Mouse (Mus musculus): Measurements from ENCODE around the gene Inpp5k.

Inpp5k gene

DNA sequence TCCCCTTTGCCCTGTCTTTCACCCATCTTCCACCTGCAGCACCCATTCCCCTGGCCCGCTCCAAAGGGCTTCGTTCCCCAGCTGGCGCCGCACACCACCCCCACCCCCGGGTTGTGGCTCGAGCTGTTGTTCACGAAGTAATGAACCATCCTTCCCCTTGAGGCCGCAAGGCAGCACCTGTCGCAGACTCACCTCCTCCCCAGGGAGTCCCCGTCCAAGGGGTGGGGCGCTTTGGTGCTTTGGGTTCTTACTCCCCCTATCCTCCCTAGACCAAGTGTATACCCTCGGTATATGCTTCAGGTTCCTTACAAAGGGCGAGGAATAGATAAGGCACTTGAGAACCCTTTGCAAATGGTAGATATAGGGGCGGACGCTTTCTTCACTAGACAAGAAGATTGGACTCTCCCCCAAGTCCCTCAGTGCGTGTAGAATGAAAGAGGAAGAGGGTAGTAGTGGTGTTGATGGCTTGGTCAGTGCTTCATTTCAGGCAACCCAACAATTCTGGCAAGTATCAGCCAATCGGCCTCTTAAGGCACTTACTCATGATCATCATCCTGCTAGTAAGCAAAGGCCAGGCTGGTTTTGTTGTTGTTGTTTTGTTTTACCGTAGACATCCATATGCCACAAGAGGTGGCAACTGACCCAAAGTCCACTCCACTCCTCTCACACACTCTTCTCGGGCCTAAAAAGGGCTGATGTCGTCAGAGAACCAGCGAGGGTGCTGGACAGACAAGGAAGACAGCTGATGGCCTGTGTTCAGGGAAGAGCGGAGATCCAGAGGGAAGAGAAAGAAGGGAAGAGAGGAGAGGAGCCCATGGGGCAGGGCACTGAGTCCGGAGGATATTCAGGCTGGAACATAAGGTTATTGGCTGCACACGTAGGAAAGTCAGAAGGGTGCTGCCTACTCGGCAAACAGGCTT, 23.9 kb downstream of the Inpp5k start:
- DNase-seq (ENCODE audit: low spot score), result peak; percentile 77

DNA sequence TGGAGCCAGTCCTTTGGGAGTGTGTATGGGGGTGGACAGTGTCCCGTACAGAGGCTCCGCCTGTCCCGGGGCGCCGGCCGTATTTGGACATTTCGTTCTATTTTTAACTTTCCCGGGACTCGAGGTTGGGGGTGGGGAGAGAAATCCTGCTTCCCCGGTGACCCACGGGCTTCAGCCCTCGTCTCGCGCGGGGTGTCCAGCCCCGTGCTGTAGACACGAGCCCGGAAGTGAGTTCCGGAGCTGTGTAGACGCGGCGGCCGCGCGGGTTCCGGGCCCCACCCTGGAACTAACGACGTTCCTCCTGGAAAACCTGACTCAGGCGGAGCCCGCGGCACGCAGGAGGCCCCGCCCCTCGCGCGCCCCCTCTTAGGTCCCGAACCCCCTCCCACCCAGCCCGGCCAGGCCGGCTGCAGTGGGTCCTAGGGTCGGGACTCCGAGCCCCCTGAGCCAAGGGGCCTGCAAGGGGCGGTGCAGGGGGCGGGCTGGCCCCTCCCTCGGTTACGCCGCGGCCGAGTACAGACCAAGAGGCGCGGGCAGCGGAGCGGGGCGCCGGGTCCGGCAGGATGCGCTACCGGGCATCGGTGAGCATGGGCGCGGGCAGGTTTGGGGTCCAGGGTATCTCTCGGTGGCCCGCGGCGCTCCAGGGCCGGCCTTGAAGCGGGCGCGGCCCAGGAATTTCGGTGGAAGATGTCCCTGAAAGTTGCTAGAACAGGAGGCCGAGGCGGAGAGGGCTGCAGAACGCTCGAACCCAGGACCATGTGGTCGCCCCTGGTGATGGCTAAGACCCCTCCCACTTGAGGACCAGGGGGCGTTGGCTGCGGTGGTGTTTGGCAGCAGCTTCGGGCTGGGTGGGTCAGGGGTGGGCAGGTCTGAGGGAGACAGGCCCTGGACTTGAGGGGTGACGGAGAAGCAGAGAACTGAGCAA, 25.1 kb downstream of the Inpp5k start:
- peak; percentile 53 for DNase-seq (ENCODE audit: low spot score)

DNA sequence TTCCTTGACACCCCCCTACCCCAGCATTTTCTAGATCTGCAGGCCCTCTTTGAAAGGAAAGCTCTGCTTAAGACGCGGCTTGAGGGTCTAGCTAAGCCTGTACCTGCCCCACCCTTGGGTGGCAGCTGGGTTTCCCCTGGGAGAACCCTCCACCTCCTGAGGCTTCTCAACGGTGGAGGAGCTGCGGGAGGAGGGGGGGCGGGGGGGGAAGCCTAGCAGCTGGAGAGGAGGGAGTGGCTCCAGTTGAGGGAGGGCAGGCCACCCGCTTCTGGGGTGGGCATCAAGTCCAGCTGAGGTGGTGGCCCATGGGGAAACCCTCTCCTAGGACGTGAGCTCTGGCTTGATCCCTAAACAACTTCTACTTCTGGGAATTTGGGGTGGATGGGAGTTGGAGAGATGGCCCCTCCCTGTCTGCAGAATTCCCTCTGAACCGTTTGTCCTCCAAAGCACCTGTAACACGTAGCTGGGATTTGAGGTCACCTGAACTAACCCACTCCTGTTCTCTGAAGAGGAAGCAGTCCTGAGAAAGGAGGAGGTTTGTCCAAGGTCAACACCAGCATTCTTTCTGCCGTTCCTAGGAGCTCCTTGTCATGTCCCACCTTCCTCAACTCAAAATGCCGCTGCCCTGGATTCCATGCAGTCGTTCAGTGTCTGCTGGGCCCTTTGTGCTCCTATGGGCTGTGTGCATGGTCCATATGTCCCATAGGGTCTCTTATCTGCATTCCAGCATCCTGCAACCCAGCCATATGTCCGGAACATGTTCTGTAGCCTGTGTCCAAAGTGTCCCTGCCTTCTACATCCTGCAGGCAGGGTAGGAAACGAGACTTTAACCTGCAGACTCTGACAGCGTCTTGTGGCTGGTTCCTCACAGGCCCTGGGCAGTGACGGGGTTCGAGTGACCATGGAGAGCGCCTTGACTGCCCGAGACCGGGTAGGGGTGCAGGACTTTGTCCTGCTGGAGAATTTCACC, 26.1 kb downstream of the Inpp5k start:
- no peak for DNase-seq (ENCODE audit: low spot score)

DNA sequence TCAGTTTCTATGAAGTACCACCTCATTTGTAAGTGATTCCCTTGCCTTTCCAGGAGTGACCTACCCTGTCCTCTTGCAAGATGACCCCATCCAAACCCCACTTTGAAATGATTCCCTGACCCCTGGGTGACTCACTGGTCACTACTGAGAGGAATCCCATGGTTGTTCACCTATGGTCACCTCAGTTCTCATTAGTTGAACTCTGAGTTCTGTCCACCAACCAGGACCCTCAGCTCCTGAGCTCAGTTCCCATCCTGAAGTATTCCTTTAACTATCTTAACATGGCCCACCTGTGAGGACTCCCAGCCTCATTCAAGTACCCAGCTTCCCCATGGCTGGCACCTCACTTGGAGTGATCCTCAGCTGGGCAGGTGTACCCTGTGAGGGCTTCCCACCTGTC, 27.1 kb downstream of the Inpp5k start:
- DNase-seq (ENCODE audit: low spot score), result no peak

DNA sequence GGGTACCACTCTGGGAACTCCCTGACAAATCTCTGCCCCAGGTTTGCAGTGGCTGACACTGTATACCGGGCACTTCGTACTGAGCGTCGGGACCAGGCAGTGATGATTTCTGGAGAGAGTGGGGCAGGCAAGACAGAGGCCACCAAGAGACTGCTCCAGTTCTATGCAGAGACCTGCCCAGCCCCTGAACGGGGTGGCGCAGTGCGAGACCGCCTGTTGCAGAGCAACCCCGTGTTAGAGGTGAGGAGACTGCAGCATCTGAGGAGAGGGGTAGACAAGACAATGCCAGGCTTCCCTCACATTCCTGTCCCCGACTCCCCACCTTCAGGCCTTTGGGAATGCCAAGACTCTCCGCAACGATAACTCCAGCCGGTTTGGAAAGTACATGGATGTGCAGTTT, 27.5 kb downstream of the Inpp5k start:
- no peak for DNase-seq (ENCODE audit: low spot score)

DNA sequence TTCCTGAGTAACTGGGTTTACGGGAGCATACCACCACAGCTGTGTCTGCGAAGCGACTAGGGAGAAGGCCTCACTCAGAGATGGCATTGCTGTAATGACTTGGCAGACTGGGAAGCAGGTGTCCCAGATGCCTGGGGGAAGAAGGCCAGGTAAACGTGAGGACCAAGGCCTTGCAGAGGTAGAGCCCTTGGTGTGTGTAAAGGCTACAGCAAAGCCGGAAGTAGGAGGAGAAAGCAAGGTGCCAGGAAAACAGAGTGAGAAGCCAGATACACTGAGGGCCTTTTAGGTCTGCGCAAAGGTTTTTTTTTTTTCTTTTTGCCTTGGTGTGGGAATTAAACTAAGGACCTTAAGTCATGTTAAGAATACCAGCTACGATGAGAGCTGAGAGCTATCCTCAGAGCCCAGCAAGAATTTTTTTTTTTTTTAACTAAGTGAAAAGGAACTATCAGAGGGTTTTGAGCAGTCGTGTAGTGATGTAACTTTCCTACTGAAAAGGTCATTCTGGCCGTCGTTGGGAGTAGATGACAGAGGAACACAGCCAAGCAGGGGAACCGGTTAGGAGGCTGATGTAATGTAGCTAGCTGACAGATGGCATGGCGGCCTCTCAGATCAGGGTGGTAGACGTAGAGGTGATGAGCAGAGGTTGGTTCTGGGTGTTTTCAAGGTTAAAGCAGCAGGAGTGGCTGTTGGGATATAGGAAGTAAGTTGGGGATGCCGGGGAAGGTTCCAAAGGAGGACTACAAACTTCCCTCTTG, 28.4 kb downstream of the Inpp5k start:
- DNase-seq (ENCODE audit: low spot score), result no peak

DNA sequence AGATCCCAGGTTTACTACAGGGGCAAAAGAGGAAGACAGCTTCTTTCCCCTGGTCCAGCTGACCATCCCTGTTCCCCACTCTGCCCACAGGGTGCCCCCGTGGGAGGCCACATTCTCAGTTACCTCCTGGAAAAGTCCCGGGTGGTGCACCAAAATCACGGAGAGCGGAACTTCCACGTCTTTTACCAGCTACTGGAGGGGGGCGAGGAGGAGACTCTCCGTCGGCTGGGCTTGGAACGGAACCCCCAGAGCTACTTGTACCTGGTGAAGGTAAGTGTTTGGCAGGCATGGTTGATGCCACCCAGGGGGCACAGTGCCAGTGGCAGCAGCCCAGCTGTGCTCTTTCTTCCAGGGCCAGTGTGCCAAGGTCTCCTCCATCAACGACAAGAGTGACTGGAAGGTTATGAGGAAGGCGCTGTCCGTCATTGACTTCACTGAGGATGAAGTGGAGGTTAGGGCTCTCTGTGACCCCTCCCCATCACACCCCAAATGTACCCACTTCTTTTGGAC, 29.3 kb downstream of the Inpp5k start:
- no peak for DNase-seq (ENCODE audit: low spot score)

DNA sequence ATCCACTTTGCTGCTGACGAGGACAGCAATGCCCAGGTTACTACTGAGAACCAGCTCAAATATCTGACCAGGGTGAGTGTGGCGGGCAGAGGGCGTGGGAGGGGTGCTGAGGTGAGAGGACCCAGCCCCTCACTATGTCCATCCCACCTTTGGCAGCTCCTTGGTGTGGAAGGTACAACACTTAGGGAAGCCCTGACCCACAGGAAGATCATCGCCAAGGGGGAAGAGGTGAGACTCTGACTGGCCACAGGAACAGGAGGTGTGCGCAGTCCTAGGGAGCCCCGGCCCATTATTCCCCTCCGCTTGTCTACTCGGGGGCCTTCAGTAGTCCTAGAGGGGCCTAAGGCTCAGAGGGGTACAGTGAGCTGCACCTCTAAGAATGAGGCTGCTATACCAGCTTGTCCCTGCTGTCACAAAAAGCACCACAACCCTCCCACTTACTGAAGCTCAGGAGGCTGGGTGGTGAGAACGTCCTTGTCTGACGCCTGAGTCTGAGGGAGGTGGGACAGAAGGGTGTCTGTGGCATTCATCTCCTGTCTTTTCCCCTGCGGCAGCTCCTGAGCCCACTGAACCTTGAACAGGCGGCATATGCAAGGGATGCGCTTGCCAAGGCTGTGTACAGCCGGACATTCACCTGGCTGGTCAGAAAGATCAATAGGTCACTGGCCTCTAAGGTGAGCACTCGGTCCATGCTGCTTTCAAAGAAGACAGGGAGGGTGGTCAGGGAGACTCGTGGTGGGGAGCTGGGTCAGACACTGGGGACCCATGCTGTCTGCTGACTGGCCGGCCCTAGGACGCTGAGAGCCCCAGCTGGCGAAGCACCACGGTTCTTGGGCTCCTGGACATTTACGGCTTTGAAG, 30.4 kb downstream of the Inpp5k start:
- DNase-seq (ENCODE audit: low spot score), result no peak

DNA sequence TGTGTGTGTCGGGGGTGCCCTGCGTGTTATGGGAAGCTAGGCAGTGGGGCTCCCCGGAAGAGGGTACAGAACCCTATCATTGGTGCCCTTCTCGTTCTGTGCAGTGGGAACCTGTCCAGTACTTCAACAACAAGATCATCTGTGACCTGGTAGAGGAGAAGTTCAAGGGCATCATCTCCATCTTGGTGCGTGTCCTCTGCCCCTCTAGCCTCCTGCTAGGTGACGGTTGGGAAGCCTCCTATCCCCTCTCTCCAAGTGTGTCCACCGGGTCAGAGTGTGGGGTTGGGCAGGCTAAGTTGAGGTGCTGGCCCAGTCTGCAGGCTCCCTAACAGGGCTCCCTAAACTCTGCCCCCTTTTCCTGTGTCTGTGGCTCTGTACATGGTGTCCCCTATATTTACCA, 31.3 kb downstream of the Inpp5k start:
- no peak for DNase-seq (ENCODE audit: low spot score)

DNA sequence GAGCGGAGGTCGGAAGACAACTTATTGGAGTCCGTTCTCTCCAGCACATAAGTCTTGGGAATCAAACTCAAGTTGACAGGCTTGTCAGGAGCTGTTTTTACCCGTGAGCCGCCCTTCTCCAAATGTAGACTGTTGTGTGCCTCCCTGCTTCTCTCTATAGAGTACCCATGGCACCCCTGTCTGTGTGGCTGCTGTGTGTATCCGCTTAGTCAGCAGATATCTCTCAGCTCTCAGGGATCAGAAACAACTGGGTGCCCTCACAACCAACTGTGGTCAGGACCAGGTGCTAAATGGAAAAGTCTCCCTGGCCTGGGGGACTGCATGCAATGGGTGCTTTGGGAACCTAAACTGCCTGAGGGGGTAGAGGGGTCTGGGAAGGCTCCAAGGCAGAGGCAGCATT, 35.5 kb downstream of the Inpp5k start:
- no peak for DNase-seq (ENCODE audit: low spot score)

DNA sequence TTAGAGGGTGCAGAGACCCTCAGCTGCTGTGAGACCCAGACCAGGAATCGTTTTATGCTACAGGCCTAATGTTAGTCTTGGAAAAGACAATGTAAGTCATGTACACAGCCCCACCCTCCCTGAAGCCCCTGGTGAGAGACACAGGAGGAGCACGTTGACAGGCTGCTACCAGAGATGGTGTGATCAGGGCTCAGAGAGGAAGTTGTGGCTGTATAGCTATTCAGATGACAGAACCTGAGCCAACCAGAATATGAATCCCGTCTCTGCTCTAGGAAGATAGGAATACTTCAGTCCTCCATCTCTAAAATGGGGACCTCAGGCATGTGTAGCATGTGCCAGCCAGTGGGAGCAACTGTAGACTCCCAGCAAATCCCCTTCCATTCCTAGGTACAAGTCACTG, 37.8 kb downstream of the Inpp5k start:
- DNase-seq (ENCODE audit: low spot score), result no peak

DNA sequence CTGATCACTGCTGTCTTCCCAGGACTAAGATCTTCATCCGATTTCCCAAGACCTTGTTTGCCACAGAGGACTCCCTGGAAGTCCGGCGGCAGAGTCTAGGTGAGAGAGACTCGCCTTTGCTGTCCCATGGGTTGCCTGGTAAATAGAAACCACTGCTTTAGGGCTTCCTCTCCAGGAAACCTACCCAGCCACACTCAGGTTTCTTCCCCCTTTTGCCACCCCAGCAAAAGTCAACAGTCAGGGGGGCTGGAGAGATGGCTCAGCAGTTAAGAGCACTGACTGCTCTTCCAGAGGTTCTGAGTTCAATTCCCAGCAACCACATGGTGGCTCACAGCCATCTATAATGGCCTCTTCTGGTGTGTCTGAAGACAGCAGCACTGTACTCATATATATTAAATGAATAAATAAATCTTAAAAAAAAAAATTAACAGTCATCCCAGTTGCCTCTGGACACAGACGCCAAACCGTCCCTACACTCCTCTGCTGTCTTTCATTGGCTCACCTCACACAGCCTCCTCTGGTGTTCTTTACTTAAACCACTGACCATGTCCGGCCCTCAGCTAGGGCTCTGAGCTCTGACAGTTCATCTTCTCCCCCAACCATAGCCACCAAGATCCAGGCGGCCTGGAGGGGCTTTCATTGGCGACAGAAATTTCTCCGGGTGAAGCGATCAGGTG, 38.5 kb downstream of the Inpp5k start:
- DNase-seq (ENCODE audit: low spot score), result no peak

DNA sequence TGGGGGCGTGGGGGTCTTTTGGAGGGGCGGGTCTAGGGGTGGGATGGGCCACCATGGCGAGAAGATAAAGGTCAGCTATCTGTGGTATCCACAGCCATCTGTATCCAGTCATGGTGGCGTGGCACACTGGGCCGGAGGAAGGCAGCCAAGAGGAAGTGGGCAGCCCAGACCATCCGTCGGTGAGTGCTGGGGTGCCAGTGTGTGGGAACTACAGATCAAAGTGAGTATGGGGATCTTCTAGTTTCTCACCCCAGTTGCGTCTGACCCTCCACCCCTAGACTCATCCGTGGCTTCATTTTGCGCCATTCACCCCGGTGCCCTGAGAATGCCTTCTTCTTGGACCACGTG, 39.0 kb downstream of the Inpp5k start:
- DNase-seq (ENCODE audit: low spot score), result no peak

DNA sequence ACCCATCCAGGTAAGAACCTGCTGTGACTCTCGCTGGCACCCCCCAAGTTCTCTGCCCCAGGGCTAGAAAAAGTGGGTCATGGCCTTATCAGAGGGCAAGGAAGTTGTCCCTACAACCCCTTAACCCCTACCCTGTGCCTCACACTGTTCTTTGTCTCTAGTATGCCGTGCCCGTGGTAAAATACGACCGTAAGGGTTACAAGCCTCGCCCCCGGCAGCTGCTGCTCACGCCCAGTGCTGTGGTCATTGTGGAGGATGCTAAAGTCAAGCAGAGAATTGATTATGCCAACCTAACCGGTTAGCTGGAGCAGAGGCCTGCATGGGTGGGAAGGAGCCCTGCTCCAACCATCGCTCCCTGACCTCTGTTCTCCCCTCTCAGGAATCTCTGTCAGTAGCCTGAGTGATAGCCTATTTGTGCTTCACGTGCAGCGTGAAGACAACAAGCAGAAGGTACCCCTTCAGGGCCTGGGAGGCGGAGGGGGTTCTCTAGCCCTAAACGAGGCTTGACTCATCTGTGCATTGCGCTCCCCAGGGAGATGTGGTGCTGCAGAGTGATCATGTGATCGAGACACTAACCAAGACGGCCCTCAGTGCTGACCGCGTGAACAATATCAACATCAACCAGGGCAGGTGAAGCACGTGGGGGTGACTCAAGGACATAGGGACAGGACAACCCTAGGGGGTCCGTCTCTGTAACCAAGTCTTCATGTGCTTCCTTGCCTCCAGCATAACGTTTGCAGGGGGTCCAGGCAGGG, 40.8 kb downstream of the Inpp5k start:
- DNase-seq (ENCODE audit: low spot score), result no peak

DNA sequence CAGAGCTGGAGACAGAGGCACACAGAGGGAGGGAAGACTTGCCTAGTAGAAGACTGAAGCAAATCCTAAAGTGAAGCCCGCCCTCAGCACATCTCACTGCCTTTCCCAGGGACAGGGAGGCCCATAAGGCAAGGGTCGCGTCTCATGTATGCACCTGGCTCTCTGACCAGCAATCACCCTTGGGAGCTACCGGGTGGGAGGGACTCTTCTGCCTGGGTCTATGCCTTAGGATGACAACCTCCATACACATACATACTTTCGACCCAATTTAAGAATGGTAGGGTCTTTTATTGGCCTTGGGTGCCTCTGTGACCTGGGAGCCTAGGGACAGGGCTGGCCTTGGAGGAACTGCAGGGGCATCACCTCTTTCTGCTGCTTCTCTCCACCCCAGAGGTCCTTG, 42.6 kb downstream of the Inpp5k start:
- no peak for DNase-seq (ENCODE audit: low spot score)

DNA sequence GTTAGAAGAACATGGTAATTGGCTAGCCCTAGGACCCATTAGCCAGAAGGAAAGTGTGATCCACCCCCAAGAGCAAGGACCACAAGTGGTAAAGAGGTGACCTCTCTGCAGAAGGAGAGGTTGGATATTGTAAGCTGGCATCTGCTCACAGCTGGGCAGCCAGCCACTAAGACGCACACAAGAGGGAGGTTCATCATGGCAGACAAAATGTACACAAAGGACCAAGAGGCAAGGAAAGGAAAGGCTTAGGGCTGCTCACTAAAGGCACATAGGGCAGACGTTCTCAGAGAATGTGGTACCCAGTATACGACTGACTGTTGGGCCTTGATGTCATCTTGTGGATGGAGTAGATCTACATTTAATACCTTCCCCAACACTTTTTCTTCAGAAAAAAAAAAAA, 44.1 kb downstream of the Inpp5k start:
- no peak for DNase-seq (ENCODE audit: low spot score)

DNA sequence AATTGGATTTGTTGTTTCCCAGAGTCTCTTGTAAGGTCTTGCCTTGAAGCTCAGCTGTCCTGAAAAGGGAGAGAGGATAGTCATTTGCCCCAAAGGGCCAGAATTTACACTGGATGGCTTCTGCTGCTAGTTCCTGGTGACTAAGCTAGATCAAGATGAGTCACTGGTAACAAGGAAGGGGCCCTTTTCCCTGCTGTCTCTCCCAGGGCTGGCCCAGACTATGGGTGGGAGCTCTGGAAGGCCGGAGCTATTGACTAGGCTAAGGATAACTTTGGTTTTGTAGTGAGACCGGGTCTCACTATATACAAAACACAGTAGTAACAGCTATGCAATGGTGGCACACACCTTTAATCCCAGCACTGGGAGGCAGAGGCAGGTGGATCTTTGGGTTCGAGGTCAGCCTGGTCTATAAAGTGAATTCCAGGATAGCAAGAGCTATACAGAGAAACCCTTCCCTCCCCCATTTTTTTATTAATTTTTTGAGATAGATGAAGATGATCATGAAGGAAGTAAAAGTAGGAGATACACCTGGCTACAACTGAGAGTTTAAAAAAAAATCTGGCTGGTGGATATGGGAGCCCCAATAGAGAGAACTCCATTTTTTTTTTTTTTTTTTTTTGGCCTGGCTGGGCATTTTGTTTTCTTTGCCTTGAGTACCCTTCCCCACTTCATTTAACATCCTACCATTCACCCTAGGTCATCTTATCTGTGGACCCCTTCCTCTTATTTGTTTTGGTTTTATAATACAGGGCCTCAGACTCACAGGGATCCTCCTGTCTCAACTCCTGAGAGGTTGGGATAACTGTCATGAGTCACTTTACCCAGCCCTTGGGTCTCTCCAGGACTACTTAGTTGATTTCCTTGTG, 47.3 kb downstream of the Inpp5k start:
- peak; percentile 28 for DNase-seq (ENCODE audit: low spot score)
